Mouse (Mus musculus) forebrain, embryonic 11.5 days (tissue): Measurements from ENCODE around the gene Ldlrap1. TPM values are rescaled to one million over a fixed set of nuclear protein-coding genes. Genes with fewer than 3 reads are reported as not detected.

ENCODE experiments used
- ATAC-seq: fragments of 200-750 bp; cut with Nextera tagmentation; replicated peaks from 2 replicates; pipeline ENCODE4 v1.8.0; 2017; ENCODE audit warnings: moderate TSS enrichment; ENCODE audit not compliant: low FRiP score
- DNase-seq: peaks from one replicate; pipeline ENCODE4 v3.0.0-alpha.2; 2017; ENCODE audit warnings: low spot score
- H3K27ac ChIP-seq: fragments of 300-500 bp; sonication (generic); 2 replicates; pipeline ENCODE4 v1.5.1; 2014; ENCODE audit warnings: low read depth, low read length
- H3K27me3 ChIP-seq: fragments of 300-500 bp; sonication (generic); 2 replicates; pipeline ENCODE4 v1.6.1; 2014; ENCODE audit warnings: mild to moderate bottlenecking, low read length, mixed read lengths; ENCODE audit not compliant: control insufficient read depth, insufficient read depth
- H3K36me3 ChIP-seq: fragments of 300-500 bp; sonication (generic); 2 replicates; pipeline ENCODE4 v1.6.1; 2014; ENCODE audit warnings: mild to moderate bottlenecking, low read length, moderate library complexity, mixed read lengths; ENCODE audit not compliant: control insufficient read depth, insufficient read depth
- H3K4me1 ChIP-seq: fragments of 300-500 bp; sonication (generic); replicated peaks from 2 replicates; pipeline ENCODE4 v1.6.1; 2014; ENCODE audit warnings: low read length, mixed read lengths; ENCODE audit not compliant: control insufficient read depth, insufficient read depth
- H3K4me2 ChIP-seq: fragments of 300-500 bp; sonication (generic); 2 replicates; pipeline ENCODE4 v1.6.1; 2014; ENCODE audit warnings: low read depth, mild to moderate bottlenecking, low read length, moderate library complexity, mixed read lengths; ENCODE audit not compliant: severe bottlenecking
- H3K4me3 ChIP-seq: fragments of 300-500 bp; sonication (generic); 2 replicates; pipeline ENCODE4 v1.5.1; 2014; ENCODE audit warnings: low read depth, low read length
- H3K9ac ChIP-seq: fragments of 300-500 bp; sonication (generic); 2 replicates; pipeline ENCODE4 v1.6.1; 2014; ENCODE audit warnings: low read length
- H3K9me3 ChIP-seq: fragments of 300-500 bp; sonication (generic); 2 replicates; pipeline ENCODE4 v1.6.1; 2016; ENCODE audit warnings: low read length, mixed read lengths; ENCODE audit not compliant: control insufficient read depth
- WGBS: fragments of 180-500 bp; shearing (Covaris S2); extraction: QIAGEN DNeasy Blood & Tissue Kit; methylation state at CpG from one replicate; pipeline ENCODE4 v1.1.7; 2014; 5-methylcytosine and 5-hydroxymethylcytosine counted together
- polyA plus RNA-seq: library from polyadenylated mRNA; unstranded; fragments of >200 nt; fragmentation: Nextera tagmentation; extraction: Ambion mirVana; gene quantifications from 2 replicates; pipeline ENCODE4 v1.2.1, GENCODE M21; 2014

Gene Ldlrap1
- polyA plus RNA-seq, 1 experiment from 2014 or later = 7.4 TPM

DNA sequence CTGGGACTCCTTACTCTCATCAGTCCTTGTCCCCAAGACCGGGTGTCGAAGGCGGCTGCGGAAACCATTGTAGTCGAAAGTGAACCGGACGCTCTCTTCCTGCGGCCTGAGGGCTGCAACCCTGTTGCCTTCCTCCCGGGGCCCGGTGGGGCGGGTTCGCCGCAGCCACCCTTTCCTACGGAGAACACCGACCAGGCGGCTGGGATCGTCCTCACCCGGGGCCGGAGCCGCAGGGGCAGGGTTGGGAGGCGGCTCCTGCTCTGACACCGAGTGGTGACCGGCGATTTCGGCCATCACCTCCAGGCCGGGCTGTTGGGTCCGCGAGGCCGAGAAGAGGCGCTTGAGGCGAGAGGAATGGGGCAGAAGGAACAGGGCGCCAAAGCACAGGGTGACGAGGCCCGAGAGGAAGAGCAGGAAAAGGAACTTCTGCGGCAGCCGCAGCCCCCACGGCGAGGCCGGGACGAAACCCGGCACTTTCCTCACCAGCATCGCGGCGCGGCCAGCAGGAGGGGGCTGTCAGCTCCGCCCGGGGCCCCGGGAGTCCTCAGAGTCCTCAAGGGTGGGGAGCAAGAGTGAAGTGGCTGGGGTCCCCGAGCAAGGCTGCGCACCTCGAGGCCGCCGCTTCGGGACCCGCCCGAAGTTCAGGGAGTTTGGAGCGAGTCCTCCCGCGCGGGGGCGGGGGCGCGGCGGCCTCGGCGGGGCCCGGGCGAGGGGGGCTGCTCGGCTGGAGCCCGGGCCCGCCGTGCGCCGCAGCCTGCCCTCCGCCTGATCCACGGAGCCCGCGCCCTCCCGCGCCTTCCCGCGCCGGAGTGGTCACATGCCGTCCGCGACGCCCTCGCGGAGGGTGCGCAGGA, 64.6 kb downstream of the Ldlrap1 start:
- peak overlapping the region; percentile 48 for H3K9ac ChIP-seq
- peak; percentile 37 for ATAC-seq
- H3K4me2 ChIP-seq = peak overlapping the region; percentile 98
- no peak overlapping the region for H3K27ac ChIP-seq
- DNase-seq = peak; percentile 65
- no peaks in the 10 kb centered on the region for H3K9me3 ChIP-seq
- peaks cover 12% of the 10 kb centered on the region; the same call in 1 of the 2 replicates for H3K4me1 ChIP-seq
- WGBS = under 1% methylated on average over 78 of the region's 90 CpGs
- H3K27me3 ChIP-seq = peaks cover 17% of the 10 kb centered on the region
- H3K36me3 ChIP-seq = no peaks in the 10 kb centered on the region
- peak overlapping the region; percentile 46 for H3K4me3 ChIP-seq

DNA sequence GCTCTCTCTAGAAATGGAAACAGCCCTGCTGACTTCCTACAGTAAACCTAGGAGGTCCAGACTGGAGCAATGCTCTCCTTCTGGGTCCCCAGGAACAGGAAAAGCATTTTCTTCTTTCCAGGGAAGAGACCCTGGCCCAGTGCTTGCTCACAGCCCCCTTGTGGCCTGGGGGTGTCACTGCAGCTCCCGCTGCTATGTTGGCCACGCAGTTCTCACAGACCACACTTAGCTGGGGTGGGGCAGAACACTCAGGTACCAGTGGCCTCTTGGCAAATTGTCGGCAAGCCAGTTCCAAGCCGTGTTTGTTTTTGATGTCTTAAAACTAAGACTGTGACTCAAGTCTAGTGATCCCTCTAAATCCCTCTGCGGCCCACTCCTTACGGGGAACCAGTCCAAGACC, 65.9 kb downstream of the Ldlrap1 start:
- Histone ChIP-seq H3K4me2 (no peak overlapping the region), H3K4me3 (no peak overlapping the region; the same call in 1 of the 2 replicates), H3K27ac (no peak overlapping the region), H3K27me3 (peaks cover 17% of the 10 kb centered on the region), H3K4me1 (peaks cover 12% of the 10 kb centered on the region; the same call in 1 of the 2 replicates), H3K9ac (no peak overlapping the region), H3K9me3 (no peaks in the 10 kb centered on the region), H3K36me3 (no peaks in the 10 kb centered on the region)
- no peak for ATAC-seq
- WGBS = 39% methylated on average over 6 of the region's 6 CpGs
- DNase-seq = peak; percentile 86

DNA sequence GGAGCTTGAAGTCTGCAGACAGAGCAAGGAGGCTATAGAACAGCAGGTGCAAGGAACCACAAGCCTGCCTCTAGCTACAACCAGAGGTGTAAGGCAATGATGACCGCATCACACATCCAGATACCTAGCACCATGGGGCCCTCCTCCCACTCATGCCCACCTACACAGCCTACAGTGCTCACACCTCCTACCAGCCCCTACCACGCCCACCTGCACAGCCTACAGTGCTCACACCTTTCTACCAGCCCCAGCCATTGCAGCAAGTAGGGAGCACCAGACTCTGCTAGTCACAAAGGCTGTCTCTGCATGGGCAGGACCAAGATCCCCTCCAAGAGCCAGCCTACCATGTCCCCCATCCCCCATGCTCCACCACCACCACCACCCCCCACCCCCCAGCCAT, 66.9 kb downstream of the Ldlrap1 start:
- 88% methylated on average over 2 of the region's 2 CpGs for WGBS
- H3K4me1 ChIP-seq = peaks cover 12% of the 10 kb centered on the region; the same call in 1 of the 2 replicates
- H3K4me3 ChIP-seq = no peak overlapping the region
- H3K27me3 ChIP-seq = peaks cover 17% of the 10 kb centered on the region
- DNase-seq (no peak), ATAC-seq (no peak)
- no peaks in the 10 kb centered on the region for H3K9me3 ChIP-seq
- H3K4me2 ChIP-seq = no peak overlapping the region
- no peak overlapping the region for H3K27ac ChIP-seq
- no peaks in the 10 kb centered on the region for H3K36me3 ChIP-seq
- no peak overlapping the region for H3K9ac ChIP-seq

GRCm38 (mm10) chr4:134693202-134693940, 74.5 kb downstream of the Ldlrap1 start:
- DNase-seq (no peak), ATAC-seq (no peak)
- H3K4me1 ChIP-seq = no peaks in the 10 kb centered on the region

GRCm38 (mm10) chr4:134692388-134692787, 75.4 kb downstream of the Ldlrap1 start:
- Histone ChIP-seq H3K4me3 (no peak overlapping the region), H3K27me3 (no peaks in the 10 kb centered on the region), H3K9ac (no peak overlapping the region), H3K4me1 (no peaks in the 10 kb centered on the region), H3K36me3 (no peaks in the 10 kb centered on the region), H3K4me2 (no peak overlapping the region), H3K9me3 (no peaks in the 10 kb centered on the region; the same call in 1 of the 2 replicates), H3K27ac (no peak overlapping the region)
- WGBS = 95% methylated on average over 1 of the region's 1 CpGs
- DNase-seq (no peak), ATAC-seq (no peak)

More at GRCm38 (mm10) chr4:134693202-134693940, 74.5 kb downstream of the Ldlrap1 start:
- H3K9me3 ChIP-seq = no peaks in the 10 kb centered on the region; the same call in 1 of the 2 replicates
- WGBS = 79% methylated on average over 9 of the region's 9 CpGs
- no peaks in the 10 kb centered on the region for H3K27me3 ChIP-seq
- H3K4me3 ChIP-seq = no peak overlapping the region
- H3K36me3 ChIP-seq = no peaks in the 10 kb centered on the region
- no peak overlapping the region for H3K4me2 ChIP-seq
- H3K27ac ChIP-seq = no peak overlapping the region
- no peak overlapping the region for H3K9ac ChIP-seq

Other genes starting within 250 kb of the Ldlrap1 start
- gene Mtfr1l, start 232.6 kb downstream of the Ldlrap1 start, polyA plus RNA-seq = 132 and 135 TPM in 2 replicates
- 38.5 and 47.9 TPM in 2 replicates for gene Selenon, start 215.9 kb downstream of the Ldlrap1 start, polyA plus RNA-seq
- gene Man1c1, start 63.7 kb downstream of the Ldlrap1 start, polyA plus RNA-seq = 5.2 and 5.3 TPM in 2 replicates
- gene Maco1, start 85.3 kb upstream of the Ldlrap1 start, polyA plus RNA-seq = 43.2 and 47.5 TPM in 2 replicates
- gene Rhd, start 96.5 kb upstream of the Ldlrap1 start, polyA plus RNA-seq = 15.9 and 21.6 TPM in 2 replicates
- 114 and 117 TPM in 2 replicates for gene Tmem50a, start 147.0 kb upstream of the Ldlrap1 start, polyA plus RNA-seq
- gene Rsrp1, start 155.6 kb upstream of the Ldlrap1 start, polyA plus RNA-seq = 332 and 356 TPM in 2 replicates
- gene Syf2, start 162.9 kb upstream of the Ldlrap1 start, polyA plus RNA-seq = 59.0 and 66.7 TPM in 2 replicates